Mouse (Mus musculus): Measurements from ENCODE around the gene Pak1.

GRCm38 (mm10) chr7:97741756-97742291 lies 46.5 kb upstream of the Pak1 start:
- TF ChIP-seq USF1 (IDR thresholded peaks at IDR 0.05; ENCODE audit: low read depth, low read length) (no peak), NRF1 (IDR thresholded peaks at IDR 0.05; ENCODE audit: insufficient read depth, low read depth, low read length, poor library complexity, severe bottlenecking) (no peak), CTCF (IDR thresholded peaks at IDR 0.05 in 2 of 3, conservative IDR thresholded peaks at IDR 0.05 in 1 of 3; ENCODE audit: control insufficient read depth in 1 of 3, insufficient read depth in 1 of 3, low read depth in 2 of 3, low read length in 3 of 3, poor library complexity in 1 of 3, severe bottlenecking in 1 of 3) (peak in 1 of 3 experiments; percentile 33; a peak in 2 of 6 replicates), GATA1 (IDR thresholded peaks at IDR 0.05; ENCODE audit: low read depth, low read length) (peak; percentile 71), POLR2A (IDR thresholded peaks at IDR 0.05; ENCODE audit: control insufficient read depth in 1 of 2, insufficient read depth in 1 of 2, low read depth in 1 of 2, low read length in 2 of 2, poor library complexity in 1 of 2) (no peak)
